Mouse (Mus musculus) forebrain, embryonic 11.5 days (tissue): ENCODE results near the gene Daam2. TPM values are rescaled to one million over a fixed set of nuclear protein-coding genes. Genes with fewer than 3 reads are reported as not detected.

Experiments used
- ATAC-seq: fragments of 200-750 bp; cut with Nextera tagmentation; replicated peaks from 2 replicates; pipeline ENCODE4 v1.8.0; 2017; ENCODE audit warnings: moderate TSS enrichment; ENCODE audit not compliant: low FRiP score
- DNase-seq: peaks from one replicate; pipeline ENCODE4 v3.0.0-alpha.2; 2017; ENCODE audit warnings: low spot score
- H3K27ac ChIP-seq: fragments of 300-500 bp; sonication (generic); 2 replicates; pipeline ENCODE4 v1.5.1; 2014; ENCODE audit warnings: low read depth, low read length
- H3K27me3 ChIP-seq: fragments of 300-500 bp; sonication (generic); 2 replicates; pipeline ENCODE4 v1.6.1; 2014; ENCODE audit warnings: mild to moderate bottlenecking, low read length, mixed read lengths; ENCODE audit not compliant: control insufficient read depth, insufficient read depth
- H3K36me3 ChIP-seq: fragments of 300-500 bp; sonication (generic); 2 replicates; pipeline ENCODE4 v1.6.1; 2014; ENCODE audit warnings: mild to moderate bottlenecking, low read length, moderate library complexity, mixed read lengths; ENCODE audit not compliant: control insufficient read depth, insufficient read depth
- H3K4me1 ChIP-seq: fragments of 300-500 bp; sonication (generic); replicated peaks from 2 replicates; pipeline ENCODE4 v1.6.1; 2014; ENCODE audit warnings: low read length, mixed read lengths; ENCODE audit not compliant: control insufficient read depth, insufficient read depth
- H3K4me2 ChIP-seq: fragments of 300-500 bp; sonication (generic); 2 replicates; pipeline ENCODE4 v1.6.1; 2014; ENCODE audit warnings: low read depth, mild to moderate bottlenecking, low read length, moderate library complexity, mixed read lengths; ENCODE audit not compliant: severe bottlenecking
- H3K4me3 ChIP-seq: fragments of 300-500 bp; sonication (generic); 2 replicates; pipeline ENCODE4 v1.5.1; 2014; ENCODE audit warnings: low read depth, low read length
- H3K9ac ChIP-seq: fragments of 300-500 bp; sonication (generic); 2 replicates; pipeline ENCODE4 v1.6.1; 2014; ENCODE audit warnings: low read length
- H3K9me3 ChIP-seq: fragments of 300-500 bp; sonication (generic); 2 replicates; pipeline ENCODE4 v1.6.1; 2016; ENCODE audit warnings: low read length, mixed read lengths; ENCODE audit not compliant: control insufficient read depth
- WGBS: fragments of 180-500 bp; shearing (Covaris S2); extraction: QIAGEN DNeasy Blood & Tissue Kit; methylation state at CpG from one replicate; pipeline ENCODE4 v1.1.7; 2014; 5-methylcytosine and 5-hydroxymethylcytosine counted together
- polyA plus RNA-seq: library from polyadenylated mRNA; unstranded; fragments of >200 nt; fragmentation: Nextera tagmentation; extraction: Ambion mirVana; gene quantifications from 2 replicates; pipeline ENCODE4 v1.2.1, GENCODE M21; 2014

Gene Daam2
- polyA plus RNA-seq, 1 experiment from 2014 or later, result 1.5 TPM

DNA sequence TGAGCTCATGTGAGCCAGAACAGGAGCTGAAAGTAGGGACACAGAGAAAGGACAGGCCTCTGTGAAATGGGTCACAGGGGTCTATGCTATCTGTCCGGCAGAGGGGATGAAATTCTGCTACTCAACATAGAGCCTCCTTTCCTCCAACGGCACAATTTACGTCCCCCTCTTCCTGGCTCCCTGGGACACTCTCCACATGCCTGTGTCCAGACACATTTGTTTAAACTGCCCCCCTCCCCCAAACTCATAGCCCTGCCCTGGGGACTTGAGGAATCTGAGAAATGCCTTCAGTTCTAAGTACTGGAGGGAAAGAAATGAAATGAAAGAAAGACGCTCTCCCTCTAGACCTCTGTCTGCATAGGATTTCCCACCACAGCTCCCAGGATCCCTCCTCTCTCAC is 48.5 kb downstream of the Daam2 start:
- no peaks in the 10 kb centered on the region for H3K4me1 ChIP-seq
- H3K4me2 ChIP-seq, result no peak overlapping the region
- 76% methylated on average over 4 of the region's 4 CpGs for WGBS
- H3K27me3 ChIP-seq, result no peaks in the 10 kb centered on the region
- DNase-seq (no peak), ATAC-seq (no peak)
- no peak overlapping the region for H3K27ac ChIP-seq
- no peak overlapping the region for H3K9ac ChIP-seq
- H3K36me3 ChIP-seq, result no peaks in the 10 kb centered on the region
- H3K4me3 ChIP-seq, result no peak overlapping the region
- H3K9me3 ChIP-seq, result no peaks in the 10 kb centered on the region

DNA sequence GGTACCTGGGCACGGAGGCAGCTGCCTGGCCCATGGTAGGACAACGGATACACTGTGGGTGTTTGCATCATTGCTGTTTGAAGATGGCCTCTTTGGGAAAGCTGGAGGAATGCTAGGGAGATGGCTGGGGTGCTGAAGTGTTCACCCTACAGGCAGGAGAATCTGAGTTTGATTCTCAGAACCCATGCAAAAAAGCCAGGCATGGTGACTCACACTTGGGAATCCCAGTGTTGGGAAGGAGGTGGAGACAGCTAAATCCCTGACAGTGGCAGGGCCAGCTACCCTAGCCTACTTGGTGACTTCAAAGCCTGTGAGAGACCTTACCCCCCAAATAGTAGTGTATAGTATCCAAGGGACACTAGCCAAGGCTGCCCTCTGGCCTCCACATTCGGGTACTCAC is 49.0 kb downstream of the Daam2 start:
- Histone ChIP-seq H3K4me3 (no peak overlapping the region), H3K27me3 (no peaks in the 10 kb centered on the region), H3K9ac (no peak overlapping the region), H3K9me3 (no peaks in the 10 kb centered on the region), H3K27ac (no peak overlapping the region), H3K4me2 (no peak overlapping the region), H3K4me1 (no peaks in the 10 kb centered on the region), H3K36me3 (no peaks in the 10 kb centered on the region)
- no peak for ATAC-seq
- 93% methylated on average over 3 of the region's 3 CpGs for WGBS
- no peak for DNase-seq

GRCm38 (mm10) chr17:49512671-49513085 is 51.5 kb downstream of the Daam2 start:
- no peak overlapping the region for H3K4me3 ChIP-seq
- no peaks in the 10 kb centered on the region for H3K27me3 ChIP-seq
- no peaks in the 10 kb centered on the region for H3K9me3 ChIP-seq
- DNase-seq (no peak), ATAC-seq (no peak)
- no peaks in the 10 kb centered on the region for H3K4me1 ChIP-seq
- 74% methylated on average over 5 of the region's 5 CpGs for WGBS
- no peak overlapping the region for H3K4me2 ChIP-seq
- no peak overlapping the region for H3K27ac ChIP-seq
- no peaks in the 10 kb centered on the region for H3K36me3 ChIP-seq
- no peak overlapping the region for H3K9ac ChIP-seq

DNA sequence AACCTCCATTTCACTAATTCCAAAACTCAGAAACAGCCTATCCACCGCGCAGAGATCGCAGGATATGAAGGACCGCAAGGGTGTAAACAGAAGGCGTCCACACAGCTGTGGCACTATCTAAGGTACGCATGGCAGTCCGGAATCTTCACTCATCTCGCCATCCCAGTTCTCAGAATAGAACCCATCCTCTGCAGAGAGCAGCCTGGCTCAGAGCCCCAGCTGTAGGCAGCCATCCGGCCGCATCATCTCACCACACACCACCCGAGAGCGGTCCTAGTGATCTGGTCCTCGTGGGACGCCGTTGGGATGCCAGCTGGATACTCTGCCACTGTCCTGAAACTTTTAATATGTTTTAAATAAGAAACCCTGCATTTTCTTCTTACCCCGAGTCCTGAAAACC is 54.7 kb downstream of the Daam2 start:
- Histone ChIP-seq H3K4me2 (no peak overlapping the region), H3K4me1 (no peaks in the 10 kb centered on the region), H3K4me3 (no peak overlapping the region), H3K27ac (no peak overlapping the region), H3K9ac (no peak overlapping the region), H3K9me3 (no peaks in the 10 kb centered on the region), H3K36me3 (no peaks in the 10 kb centered on the region), H3K27me3 (no peaks in the 10 kb centered on the region)
- 93% methylated on average over 16 of the region's 16 CpGs for WGBS
- ATAC-seq, result no peak
- no peak for DNase-seq

- DNase-seq (no peak), ATAC-seq (no peak)
- Histone ChIP-seq H3K27me3 (no peaks in the 10 kb centered on the region), H3K4me3 (no peak overlapping the region), H3K4me2 (no peak overlapping the region), H3K9ac (no peak overlapping the region), H3K9me3 (no peaks in the 10 kb centered on the region), H3K4me1 (no peaks in the 10 kb centered on the region), H3K27ac (no peak overlapping the region), H3K36me3 (no peaks in the 10 kb centered on the region)
- 78% methylated on average over 6 of the region's 6 CpGs for WGBS
Measured at GRCm38 (mm10) chr17:49503246-49503900, 60.8 kb downstream of the Daam2 start.

DNA sequence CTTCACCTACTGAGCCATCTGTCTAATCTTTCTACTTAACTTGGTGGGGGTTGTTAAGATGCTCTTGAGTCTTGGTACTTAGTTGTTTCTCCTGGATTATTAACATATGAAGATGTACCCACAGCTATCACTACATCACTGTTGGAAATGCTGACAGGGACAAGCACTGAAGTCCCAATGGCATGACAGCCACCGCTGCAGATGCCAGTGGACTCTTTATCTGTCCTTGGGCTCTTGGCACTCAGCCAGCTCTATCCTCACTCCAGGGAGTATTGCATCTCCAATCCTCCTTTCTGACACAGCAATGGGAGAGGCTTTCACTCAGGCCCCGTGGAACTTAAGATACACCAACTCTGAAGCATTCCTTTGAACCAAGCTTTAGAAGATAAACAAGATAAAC is 63.9 kb downstream of the Daam2 start:
- no peaks in the 10 kb centered on the region for H3K27me3 ChIP-seq
- H3K4me1 ChIP-seq, result no peaks in the 10 kb centered on the region
- H3K36me3 ChIP-seq, result no peaks in the 10 kb centered on the region
- H3K4me2 ChIP-seq, result no peak overlapping the region
- 67% methylated on average over 2 of the region's 2 CpGs for WGBS
- H3K9me3 ChIP-seq, result no peaks in the 10 kb centered on the region
- no peak overlapping the region for H3K27ac ChIP-seq
- H3K9ac ChIP-seq, result no peak overlapping the region
- ATAC-seq (no peak), DNase-seq (no peak)
- H3K4me3 ChIP-seq, result no peak overlapping the region

DNA sequence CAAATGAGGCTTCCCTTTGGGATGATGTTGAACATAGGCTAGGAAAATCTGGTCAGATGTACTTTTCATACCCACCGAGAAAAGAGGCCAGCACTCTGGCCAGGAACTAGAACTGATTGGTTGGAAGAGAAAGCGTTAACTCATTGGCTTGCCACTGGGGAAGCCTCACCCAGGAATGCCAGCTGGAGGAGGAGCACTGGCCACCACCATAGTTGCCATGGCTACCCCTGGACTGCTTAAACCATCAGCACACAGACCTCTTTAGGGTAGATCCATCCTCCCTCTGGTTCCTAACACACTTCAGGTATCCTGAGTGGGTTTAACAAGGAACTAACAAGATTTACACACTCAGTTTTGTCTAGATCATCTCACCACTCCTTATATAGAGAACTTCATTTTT is 64.5 kb downstream of the Daam2 start:
- no peaks in the 10 kb centered on the region for H3K4me1 ChIP-seq
- H3K36me3 ChIP-seq, result no peaks in the 10 kb centered on the region
- no peak overlapping the region for H3K27ac ChIP-seq
- H3K4me3 ChIP-seq, result no peak overlapping the region
- no peak overlapping the region for H3K4me2 ChIP-seq
- H3K9me3 ChIP-seq, result no peaks in the 10 kb centered on the region
- no peaks in the 10 kb centered on the region for H3K27me3 ChIP-seq
- WGBS, result 95% methylated on average over 2 of the region's 2 CpGs
- no peak for DNase-seq
- no peak overlapping the region for H3K9ac ChIP-seq
- ATAC-seq, result no peak

DNA sequence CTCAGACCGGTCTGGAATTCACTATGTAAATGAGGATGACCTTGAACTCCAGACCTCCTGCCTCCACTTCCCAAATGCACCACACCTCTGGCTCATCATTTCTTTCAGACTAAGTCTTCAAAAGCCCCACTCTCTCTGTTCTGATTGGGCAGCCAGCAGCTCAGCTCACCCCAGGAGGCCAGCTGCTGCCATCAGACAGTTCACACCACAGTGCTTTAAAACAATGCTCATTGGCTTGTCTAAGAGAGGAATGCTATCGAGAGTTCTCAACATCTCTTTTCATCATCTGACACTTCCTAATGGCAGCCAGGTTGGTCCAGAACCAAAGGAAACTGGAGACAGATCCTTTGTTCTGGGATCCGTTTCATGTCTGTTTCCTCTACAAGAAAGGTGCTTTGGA is 66.0 kb downstream of the Daam2 start:
- Histone ChIP-seq H3K4me3 (no peak overlapping the region), H3K9me3 (no peaks in the 10 kb centered on the region), H3K9ac (no peak overlapping the region), H3K4me2 (no peak overlapping the region), H3K27ac (no peak overlapping the region), H3K36me3 (no peaks in the 10 kb centered on the region), H3K27me3 (no peaks in the 10 kb centered on the region), H3K4me1 (no peaks in the 10 kb centered on the region)
- 53% methylated on average over 3 of the region's 3 CpGs for WGBS
- no peak for ATAC-seq
- DNase-seq, result no peak

DNA sequence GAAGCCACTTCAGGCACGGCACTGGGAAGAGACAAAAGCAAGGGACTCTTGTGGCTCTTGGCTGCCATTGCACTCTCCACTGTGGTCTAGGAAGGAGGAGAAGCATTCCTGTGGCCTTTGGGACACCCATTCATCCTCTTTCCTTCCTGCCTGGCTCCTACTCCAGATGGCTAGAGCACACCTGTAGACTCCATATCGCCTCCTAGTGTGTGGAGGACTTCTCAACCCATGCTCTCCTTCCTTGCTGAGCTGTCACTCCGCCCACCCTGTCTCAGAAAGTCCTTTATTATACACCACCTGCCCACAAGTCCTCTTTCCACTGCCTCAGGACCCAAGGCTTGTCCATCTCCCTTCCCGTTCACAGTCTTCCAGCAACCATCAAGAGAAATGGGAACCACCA is 70.9 kb downstream of the Daam2 start:
- H3K9me3 ChIP-seq, result no peaks in the 10 kb centered on the region

More for the DNA sequence above, 70.9 kb downstream of the Daam2 start:
- H3K36me3 ChIP-seq, result no peaks in the 10 kb centered on the region
- DNase-seq (no peak), ATAC-seq (no peak)
- H3K4me2 ChIP-seq, result no peak overlapping the region
- no peaks in the 10 kb centered on the region for H3K4me1 ChIP-seq
- no peak overlapping the region for H3K27ac ChIP-seq
- no peaks in the 10 kb centered on the region for H3K27me3 ChIP-seq
- 94% methylated on average over 4 of the region's 4 CpGs for WGBS
- H3K9ac ChIP-seq, result no peak overlapping the region
- H3K4me3 ChIP-seq, result no peak overlapping the region
